Mouse (Mus musculus): Measurements from ENCODE around the gene Pip4k2c.
"Not testable (repeated sequence)": the region's sequence is repeated elsewhere in the genome, so short reads cannot be mapped to it uniquely, and the experiment has no call there.

Gene Pip4k2c

DNA sequence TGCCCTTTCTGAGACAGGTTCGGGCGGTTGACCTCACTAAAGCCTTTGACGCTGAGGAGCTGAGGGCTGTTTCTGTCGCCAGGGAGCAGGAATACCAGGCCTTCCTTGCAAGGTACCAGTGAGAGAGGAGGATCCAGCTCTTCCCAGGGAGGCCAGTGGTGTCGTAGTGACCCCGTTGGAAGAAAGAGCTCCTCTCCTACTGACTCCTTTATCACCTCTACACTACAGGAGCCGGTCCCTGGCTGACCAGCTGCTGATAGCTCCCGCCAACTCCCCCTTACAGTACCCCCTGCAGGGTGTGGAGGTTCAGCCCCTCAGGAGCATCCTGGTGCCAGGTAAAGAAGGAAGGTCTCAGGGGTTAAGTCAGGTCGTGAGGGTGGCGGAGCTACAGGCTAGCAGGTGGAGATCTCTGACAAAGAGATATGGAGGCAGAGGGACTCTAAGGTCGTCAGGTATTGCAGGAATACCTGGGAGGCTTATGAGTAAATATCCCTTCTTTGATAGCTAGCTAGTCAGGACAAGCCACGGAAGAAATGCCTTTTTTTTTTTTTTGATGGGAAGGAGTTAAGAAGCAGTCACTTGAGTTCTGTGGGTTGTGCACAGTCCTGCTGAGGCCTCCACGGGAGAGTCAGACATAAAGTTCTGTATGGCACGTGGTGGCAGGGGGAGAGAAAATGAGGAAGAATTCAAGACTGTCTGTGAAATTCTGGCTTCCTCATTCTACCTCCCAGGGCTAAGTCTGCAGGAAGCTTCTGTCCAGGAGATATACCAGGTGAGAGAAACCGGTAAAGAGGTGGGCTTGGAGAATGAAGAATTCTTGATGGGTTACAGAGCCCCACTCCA lies 44.4 kb downstream of the Pip4k2c start:
- peak; percentile 57 for DNase-seq

DNA sequence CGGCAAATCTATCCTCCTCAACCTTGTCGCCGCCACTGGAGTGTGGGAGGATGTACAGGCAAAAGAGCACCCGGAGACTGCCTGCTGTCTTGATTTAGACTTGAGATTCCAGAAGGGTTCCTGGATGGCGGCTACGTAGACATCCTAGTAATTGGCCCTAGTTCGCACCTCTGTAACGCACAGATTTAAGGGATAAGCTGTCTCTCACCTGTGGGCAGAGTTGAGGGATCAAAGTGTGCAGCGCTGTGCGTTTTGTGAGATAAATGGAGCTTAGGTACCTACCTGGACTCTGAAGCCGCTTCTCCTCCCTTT lies 45.0 kb downstream of the Pip4k2c start:
- no peak for DNase-seq

DNA sequence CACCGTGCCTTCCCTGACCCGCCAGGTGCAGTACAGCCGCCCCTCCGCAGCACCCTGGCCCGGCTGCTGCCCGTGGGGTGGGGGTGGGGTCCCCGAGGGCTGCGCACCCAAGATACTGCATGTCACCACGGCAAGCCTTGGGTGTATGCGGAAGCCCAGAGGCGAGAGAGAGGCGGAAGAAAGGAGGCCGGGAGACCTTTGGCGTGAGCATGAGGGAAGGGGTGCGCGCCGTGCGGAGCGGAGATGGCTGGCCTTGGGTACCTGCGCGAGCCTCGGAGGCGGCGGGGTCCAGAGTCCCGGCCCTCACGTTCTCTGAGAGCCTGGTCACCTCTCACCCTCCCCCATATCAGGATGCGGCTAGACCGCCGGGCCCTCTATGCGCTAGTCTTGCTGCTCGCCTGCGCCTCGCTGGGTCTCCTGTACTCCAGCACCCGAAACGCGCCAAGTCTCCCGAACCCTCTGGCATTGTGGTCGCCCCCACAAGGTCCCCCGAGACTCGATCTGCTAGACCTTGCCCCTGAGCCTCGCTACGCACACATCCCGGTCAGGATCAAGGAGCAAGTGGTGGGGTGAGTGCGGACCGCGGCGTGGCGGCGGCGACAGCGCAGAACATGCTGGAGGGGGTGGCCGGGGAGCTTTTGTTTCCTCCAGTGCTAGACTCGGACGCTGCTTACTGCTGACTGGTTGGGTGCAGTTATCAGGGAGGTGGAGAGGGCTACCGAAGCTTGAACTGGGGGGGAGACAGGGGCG lies 45.6 kb downstream of the Pip4k2c start:
- peak; percentile 68 for DNase-seq

DNA sequence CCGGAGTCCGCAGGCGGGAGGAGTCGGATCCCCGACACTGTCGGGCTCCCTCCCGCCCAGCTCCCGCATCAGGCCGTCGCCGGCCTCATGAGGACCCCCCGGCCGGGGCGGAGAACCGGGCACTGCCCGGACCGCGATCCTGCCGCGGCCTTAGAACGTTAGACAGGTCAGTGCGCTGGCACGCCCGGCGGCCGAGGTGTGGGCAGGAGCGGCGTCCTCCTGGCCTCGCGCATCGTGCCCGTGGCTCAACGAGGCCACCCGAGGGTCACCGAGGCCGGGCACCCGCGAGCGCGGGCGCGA lies 46.1 kb downstream of the Pip4k2c start:
- no peak for DNase-seq

DNA sequence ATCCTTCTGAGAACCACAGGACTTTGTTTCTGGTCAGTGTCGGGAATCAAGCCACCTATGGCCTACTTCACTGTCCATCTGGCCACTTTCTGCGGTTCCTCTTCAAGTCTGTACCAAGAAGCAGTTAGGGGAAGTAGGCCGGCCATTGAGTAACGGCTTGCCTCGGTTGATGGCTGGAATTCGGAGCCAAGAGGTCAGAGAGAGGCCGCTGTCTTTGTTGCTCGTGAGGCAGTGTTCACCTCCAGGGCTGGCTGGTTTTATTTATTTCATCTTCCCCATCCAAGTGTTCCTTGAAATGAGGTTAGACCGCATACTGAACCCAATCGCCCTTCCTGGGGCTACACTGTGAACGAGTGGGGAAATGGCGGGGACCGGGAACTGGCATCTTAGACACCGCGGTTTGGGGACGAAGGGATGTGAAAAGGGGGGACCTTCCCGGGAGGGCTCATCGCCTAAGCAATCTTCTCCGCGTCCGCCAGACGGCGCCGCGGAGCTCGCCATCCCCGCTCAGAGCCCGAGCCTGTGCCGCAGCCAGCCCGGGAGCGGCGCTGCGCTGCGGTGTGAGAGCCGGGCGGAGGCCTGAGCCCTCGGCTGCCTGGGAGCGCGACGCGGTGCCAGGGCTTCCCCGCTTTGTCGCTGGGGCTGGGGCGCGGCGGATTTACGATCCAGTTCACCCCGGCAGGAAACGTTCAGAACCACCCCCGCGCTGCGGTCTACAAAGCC lies 46.6 kb downstream of the Pip4k2c start, which contains the start of gene B4galnt1:
B4galnt1 (plus strand) TSS at position 595 of the 723 bp plus-strand sequence.
- DNase-seq: peak; percentile 89

DNA sequence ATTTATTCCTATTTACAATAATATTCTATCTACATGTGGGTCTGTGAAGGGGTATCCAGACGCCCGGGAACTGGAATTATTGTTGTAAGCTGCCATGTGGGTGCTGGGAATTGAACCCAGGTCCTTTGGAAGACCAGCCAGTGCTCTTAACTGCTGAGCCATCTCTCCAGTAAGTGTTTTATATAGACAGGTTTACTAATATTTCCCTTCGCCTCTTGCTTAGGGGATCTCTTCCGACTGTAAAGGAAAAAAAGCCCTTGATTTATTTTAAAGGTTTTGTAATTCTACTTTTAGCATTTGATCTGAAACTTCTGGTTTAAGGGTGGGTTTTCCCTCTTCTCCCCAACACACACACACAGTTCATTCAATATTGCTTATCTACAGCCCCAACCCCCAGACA lies 47.2 kb downstream of the Pip4k2c start:
- DNase-seq: no peak

DNA sequence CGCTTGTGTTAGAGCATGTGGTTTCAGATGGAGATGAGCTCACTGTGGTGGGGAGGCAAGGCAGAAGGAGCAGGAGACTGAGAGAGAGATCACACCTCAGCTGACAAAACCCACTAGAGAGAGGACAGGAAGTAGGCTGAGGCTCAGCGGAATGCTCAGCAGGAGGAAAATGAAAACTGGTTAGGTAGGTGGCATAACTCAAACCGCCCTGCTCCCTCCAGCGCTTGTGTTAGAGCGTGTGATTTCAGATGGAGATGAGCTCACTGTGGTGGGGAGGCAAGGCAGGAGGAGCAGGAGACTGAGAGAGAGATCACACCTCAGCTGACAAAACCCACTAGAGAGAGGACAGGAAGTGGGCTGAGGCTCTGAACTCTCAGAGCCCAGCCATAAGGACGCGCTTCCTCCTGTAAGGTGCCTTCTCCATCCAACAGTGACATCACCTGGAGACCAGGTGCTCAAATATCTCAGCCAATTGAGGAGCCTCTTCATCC lies 48.6 kb downstream of the Pip4k2c start:
- DNase-seq: not testable (repeated sequence)

DNA sequence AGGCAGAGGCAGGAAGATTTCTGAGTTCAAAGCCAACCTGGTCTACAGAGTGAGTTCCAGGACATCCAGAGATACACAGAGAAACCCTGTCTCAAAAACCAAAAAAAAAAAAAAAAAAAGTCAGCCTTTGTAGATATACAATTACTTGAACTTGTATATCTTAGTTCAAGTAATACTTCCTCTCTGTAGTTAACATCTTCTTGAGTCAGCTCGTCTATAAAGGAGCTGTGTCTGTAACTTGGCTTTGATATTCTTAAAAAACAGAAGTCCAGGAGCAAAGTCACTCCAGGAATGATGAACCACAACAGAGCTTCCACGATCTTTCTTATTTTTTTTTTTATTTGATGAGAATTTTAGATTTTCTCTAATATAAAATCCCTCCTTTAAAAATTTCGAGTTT lies 50.7 kb downstream of the Pip4k2c start:
- no peak for DNase-seq

DNA sequence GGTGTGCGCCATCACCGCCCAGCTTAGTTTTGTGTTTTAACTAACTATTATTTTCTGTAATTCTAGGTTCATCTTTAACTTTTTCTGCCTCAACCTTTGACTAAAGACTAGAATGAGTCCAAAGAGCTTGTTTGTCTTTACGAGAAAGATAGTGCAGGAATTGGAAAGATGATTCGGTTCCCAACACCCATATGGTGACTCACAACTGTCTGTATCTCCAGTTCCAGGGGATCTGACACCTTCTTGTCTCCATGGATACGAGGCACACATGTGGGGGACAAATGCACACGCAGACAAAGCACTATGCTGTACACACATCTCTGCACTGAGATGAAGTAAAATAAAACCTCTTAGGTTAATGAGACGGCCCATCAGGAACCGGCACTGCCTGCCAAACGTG lies 51.3 kb downstream of the Pip4k2c start:
- no peak for DNase-seq

DNA sequence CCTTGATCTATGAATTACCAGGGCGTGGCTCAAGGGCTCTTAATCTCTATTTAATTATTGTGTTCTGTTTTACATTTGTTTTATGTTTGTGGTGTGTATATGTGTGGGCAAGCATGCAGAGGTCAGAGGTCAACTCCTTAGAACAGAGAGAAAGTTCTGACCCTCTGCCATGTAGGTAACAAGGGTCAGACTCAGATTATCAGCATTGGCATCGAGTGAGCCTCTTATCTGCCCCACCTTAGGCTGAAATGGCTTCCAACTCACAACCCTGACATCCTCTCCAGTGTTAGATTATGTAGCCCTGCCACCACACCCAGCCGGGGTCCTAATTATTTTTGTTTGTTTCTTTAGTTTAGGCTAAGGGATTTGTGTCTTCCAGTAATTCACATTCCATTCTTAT lies 52.9 kb downstream of the Pip4k2c start:
- no peak for DNase-seq

DNA sequence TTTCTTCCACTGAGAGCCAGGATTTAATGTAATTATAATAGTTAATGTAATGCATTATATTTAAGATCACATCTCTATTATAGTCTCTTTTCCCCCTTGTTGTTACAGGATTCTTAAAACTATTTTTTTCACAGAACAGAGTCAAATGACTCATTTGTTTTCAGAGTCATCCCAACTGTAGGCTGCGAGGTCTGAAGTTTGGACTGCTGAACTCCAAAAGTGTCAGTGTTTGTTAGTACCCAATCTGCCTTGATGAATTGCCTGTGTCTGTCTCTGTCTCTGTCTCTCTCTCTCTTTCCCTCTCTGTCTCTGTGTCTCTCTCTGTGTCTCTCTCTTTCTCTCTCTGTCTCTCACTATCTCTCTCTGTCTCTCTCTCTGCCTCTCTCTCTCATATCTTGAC lies 54.9 kb downstream of the Pip4k2c start:
- DNase-seq: no peak

DNA sequence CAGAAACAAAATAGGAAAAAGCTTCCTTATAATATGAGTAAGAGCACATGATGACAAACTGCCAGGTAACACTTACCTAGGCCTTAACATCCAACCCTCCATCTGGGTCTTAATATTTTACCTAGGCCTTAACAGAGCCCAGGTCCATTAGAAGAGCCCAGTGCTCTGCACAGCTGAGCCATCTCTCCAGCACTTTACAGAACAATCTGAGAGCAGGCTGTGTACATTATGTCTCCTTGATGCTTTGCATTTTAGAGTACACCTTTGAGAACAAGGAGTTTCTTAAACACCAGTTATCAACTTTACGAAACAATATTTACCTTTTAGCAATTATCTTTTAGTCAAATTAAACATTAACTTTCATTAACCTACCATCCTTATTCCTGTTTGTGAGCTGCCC lies 55.3 kb downstream of the Pip4k2c start:
- no peak for DNase-seq

DNA sequence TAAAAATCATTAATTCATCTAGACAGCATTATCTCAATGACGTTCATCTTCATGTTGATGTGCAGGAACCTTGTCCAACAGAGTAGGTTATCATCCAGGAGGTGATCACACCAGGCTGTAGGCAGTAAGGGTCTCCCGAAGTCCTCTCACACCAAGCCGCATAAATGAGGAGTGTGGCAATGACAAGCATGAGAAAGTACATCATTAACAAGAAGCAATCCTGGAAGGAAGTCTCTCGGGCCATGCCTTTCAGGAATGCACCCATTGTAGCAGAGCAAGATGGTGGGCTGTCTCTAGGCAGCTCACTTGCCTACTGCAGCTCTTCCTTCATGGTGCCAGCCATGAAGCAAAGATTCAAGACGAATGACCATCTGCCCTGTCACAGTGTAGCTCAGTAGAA lies 56.7 kb downstream of the Pip4k2c start:
- no peak for DNase-seq

DNA sequence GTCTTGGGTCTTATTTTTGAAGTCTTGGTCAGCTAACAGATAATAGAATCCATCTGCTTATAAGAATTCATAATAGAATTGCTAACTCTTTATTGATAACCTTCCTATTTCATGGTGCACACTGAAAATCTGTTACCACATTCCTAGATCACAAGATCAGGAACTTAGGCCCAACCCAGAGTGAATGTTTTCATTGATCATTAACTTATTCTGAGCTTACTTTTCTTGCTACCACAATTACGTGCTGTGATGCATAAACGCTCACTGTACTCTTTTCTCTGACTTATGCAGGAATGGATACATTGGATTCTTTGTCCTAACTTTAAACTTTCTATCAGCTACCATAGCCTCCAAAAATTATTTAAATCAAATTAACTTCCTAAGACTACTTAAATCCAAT lies 57.1 kb downstream of the Pip4k2c start:
- no peak for DNase-seq

DNA sequence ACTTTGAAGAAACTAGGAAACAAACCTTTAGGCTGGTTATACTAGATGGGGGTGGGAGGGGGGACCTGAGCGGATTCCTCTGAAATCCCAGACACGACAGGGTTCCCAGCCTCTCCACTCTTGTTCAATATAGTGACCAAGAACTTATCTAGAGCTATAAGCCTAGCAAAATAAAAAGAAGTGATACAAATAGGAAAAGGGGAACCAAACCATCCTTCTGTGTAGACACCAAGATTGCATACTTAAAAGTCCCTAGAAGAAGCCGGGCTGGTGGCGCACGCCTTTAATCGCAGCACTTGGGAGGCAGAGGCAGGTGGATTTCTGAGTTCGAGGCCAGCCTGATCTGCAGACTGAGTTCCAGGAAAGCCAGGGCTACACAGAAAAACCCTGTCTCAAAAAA lies 58.1 kb downstream of the Pip4k2c start:
- DNase-seq: no peak

DNA sequence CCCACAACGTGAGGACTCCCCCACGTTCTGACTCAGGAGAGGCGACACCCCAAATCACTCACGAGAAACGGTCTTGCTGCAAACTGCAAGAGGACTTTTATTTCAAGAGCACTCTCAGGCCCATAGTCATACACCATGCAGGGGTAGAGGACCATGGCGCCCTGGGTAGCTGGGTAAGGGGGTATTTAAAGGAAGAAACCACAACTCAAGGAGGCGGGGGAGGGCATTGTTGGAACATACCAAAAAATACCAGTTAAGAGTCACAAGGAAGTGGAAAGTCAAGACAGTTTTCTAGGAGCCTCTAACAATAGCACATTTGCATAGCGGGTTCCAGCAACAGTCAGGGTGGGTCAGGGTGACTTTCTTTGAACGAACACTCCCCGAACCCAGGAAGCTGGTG lies 58.8 kb downstream of the Pip4k2c start:
- DNase-seq: not testable (repeated sequence)

DNA sequence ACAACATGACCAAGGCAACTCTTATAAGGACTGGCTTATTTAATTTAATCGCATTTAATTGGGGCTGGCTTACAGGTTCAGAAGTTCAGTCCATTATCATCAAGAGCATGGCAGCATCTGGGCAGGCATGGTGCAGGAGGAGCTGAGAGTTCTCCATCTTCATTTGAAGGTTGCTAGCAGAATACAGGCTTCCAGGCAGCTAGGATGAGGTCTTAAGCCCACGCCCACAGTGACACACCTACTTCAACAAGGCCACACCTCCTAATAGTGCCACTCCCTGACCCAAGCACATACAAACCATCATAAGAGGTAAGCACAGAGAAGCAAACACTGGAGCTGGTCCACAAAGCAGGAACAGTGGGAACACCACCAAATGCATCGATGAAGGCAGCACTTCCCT lies 60.2 kb downstream of the Pip4k2c start:
- DNase-seq: not testable (repeated sequence)

DNA sequence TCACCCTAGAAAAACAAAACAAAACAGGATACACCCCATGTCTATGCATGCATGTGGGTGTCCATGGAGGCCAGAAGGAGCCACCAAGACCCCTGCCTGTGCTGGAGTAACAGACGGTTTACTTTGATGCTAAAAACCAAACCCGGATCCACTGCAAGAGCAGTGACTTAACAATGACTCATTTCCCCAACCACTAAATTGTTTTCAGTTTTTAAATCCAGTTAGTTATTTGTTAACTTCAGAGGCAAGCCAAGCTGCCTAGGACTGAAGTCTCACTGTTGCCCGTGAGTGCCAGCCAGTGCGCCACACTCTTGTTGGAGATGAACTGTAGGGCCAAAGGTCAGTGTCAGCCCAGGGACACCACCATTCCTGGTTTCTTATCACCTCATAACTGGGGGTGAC lies 60.9 kb downstream of the Pip4k2c start:
- no peak for DNase-seq

DNA sequence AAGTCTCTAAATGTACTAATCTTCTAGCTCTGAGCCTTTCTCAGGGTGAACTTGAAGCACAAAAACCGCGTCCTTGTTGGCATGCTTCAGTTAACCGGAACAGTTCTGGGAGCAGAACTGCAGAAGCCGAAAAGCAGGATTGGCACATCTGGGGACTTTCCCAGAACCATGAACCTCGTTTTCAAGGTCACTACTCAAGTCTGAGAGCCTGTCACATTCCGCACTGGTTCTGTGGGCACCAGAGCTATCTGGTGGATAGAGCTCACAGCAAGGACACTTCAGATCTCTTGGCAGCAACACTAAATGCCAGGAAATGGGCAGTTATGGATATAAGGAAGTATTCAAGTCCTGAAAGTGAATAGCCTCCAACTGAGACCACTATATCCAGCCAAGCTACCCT lies 64.2 kb downstream of the Pip4k2c start:
- DNase-seq: no peak

Data from cerebellum, adult 9-10 months (tissue).